Mouse (Mus musculus): ENCODE results near the gene Scamp5.
"Not testable (repeated sequence)": the region's sequence is repeated elsewhere in the genome, so short reads cannot be mapped to it uniquely, and the experiment has no call there.

The Scamp5 gene

DNA sequence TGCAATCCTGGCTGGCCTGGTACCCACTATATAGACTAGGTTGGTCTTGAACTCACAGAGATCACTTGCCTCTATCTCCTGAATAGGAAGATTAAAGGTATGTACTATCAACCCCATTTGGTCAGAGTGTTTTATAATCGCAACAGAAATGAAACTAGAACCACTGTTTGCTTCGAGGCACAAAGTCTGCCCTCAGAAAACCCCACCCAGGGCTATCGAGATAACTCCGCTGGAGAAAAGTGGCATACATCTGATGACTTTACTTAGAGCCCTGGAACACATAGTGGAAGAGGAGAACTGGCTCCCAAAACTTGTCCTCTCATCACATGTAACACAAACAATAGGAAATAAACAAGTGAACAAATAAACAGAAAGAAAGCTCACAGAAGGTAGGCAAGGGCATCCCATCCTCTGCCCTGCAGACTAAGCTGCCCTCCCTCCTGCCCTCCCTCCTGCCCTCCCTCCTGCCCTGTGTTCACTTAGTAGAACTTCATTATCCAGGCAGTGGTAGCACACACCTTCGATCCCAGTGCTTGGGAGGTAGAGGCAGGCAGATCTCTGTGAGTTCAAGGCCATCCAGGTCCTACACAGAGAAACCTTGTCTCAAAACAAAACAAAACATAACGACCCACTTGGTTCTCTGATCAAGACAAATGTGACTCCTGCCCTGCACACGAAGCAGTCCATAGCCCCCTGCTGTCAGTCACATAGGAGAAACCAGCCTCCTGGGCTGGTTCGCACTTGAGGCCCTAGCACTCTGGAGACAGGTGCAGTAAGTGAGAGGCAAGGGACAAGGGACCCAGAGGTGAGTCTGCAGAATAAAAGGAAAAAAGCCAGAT is 15.0 kb downstream of the Scamp5 start:
- no peak for DNase-seq (ENCODE audit: low spot score)

DNA sequence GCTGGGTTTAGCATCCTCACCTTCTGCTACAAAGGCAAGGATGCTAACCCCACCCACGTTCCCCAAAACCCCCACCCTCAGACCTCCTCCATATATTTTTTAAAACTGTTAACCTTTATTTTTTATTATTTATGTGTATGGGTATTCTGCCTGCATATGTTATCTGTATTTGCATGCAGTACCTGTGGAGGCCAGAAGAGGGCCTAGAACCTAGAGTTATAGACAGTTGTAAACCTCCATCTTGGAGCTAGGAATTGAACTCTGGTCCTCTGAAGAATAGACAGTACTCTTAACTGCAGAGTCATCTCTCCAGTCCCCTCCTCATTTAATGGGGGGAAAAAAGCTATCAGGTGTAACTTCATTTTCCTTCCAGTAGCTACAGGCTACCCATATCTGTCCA is 18.1 kb downstream of the Scamp5 start:
- no peak for DNase-seq (ENCODE audit: low spot score)

- DNase-seq (ENCODE audit: low spot score): no peak
These were observed 27.2 kb downstream of the Scamp5 start for GRCm38 (mm10) chr9:57440620-57441019.

DNA sequence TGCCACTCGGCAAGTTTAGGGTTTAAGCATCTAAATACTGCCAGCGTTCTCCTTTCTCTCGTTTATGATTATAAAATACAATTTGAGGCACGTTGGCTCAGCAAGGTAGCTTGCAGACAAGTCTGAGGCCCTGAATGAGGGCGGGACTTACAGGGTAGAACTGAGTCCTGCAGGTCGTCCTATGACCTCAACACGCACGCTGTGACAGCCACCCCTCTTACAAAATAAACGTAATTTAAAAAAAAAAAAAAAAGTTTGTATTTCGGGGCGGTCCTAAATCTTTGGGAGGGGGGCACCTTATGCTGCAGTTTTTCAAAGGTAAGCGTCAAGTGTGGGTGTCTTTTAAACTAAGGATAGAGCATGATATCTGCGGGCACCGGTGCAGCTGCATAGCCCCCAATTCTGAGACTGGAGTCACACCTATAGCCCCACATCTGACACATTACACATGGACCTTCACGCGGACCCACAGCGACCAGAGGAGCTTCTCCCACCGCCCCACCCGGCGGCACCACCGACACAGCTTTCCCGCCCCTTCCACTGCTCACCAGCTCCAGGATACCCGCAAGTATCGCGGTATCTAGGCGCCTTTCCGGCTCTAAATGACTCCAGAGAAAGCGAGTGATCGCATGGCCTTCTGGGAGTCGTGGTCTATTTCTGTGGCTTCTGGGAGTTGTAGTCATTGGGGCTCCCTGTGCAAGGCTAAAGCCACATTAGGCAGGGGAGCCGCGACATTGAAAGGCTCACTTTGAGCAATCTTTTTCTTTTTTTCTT is 28.2 kb downstream of the Scamp5 start, which contains the start of gene Ppcdc:
Gene Ppcdc (minus strand): TSS at position 603 of the 774 bp plus-strand sequence.
- DNase-seq (ENCODE audit: low spot score): peak; percentile 88

DNA sequence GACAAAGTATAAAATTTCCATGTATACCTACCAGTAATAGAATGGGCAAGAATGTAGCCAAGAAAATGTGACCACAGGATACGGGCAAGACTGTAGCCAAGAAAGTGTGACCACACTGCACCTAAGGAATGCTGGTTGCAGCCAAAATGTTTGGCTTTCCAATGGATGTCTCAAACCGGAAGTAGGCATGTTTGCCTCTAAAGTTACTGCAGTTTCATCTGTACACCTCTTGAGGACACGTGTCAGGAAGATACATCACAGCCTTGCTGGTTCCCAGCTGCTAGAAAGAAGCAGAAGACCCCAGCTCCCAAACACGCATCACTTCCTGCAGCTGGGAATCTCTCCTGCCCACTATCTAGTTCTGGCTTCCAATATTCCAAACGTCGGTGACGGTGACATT is 28.8 kb downstream of the Scamp5 start:
- DNase-seq (ENCODE audit: low spot score): no peak

DNA sequence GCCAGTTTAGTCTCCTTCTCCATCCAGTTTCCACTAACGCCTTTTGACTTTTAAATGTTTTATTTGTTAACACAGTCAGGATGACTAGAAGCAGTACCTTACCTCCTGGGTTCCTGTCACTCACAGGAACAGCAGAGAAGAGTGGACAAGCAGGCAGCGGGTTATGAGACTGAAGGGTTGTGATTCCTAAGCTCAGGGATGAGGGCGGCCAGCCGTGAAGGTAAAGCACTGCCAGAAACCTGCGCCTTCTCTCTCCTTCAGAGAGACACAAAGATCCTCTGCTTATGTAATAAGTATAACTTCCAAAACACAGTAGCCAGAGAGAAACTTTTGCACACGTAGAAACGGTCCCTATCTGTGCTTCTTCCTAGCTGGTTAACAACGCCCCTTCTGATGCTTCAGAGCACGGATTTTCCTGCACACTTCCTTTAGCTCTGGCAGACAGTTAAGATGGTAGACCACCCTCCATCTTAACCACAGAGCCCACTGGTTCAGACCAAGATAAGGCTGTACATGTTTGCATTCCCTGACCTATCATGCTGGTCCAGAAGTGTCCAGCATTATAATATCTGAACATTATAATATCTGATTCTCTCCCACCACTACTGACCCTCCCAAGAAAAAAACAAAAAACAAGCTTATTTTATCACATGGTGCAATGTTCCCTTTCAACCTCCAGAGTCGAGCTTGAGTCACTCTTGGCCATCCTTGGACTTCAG is 29.8 kb downstream of the Scamp5 start:
- DNase-seq (ENCODE audit: low spot score): no peak

GRCm38 (mm10) chr9:57436166-57436565 is 31.7 kb downstream of the Scamp5 start:
- DNase-seq (ENCODE audit: low spot score): no peak

GRCm38 (mm10) chr9:57434405-57435165 is 33.3 kb downstream of the Scamp5 start:
- no peak for DNase-seq (ENCODE audit: low spot score)

DNA sequence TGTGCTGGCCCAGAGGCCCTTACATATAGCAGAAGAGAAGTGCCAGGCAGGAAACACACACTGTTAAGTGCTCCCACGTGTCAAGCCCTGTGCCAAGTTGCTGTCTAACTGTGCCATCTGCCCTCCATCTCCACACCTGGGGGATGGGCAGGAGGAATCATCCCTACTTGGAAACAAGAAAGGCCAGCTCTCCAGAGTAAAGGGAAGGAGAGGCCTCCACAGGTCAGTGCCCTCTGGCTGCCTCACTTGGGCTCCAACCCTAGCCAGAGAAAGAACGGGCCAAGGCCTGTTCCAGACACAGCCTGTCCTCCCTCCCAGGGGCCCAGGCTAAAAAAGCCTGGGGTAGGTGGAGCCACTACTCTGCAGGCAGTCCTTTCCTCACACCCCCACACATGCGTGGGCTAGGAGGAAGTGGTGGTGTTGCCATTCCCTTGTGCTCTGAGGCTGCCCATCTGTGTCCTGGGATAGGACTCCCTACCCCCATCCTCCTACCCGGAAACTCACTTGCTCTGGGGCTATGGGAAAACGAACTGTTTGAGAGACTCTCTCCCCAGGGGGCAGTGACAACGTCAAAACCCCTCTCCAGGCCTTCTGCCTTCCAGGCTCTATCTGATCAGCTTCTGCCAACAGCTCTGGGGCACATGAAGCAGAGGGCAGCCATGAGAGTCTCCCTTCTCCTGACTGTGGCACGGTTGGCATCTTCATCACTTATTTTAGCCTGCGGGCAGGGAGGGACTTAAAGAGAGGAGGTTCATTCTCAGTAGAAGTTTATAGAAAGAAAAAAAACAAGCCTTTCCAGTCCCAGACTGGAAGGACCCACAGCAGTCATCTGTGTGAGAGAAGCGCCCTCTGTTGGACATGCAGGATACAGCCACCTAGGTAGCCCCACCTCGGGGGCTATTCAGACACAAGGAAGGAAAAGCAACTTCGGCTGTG is 34.5 kb downstream of the Scamp5 start:
- peak; percentile 87 for DNase-seq (ENCODE audit: low spot score)

GRCm38 (mm10) chr9:57432480-57432879 is 35.4 kb downstream of the Scamp5 start:
- no peak for DNase-seq (ENCODE audit: low spot score)

GRCm38 (mm10) chr9:57431202-57431601 is 36.7 kb downstream of the Scamp5 start:
- no peak for DNase-seq (ENCODE audit: low spot score)

GRCm38 (mm10) chr9:57428391-57428790 is 39.5 kb downstream of the Scamp5 start:
- no peak for DNase-seq (ENCODE audit: low spot score)

DNA sequence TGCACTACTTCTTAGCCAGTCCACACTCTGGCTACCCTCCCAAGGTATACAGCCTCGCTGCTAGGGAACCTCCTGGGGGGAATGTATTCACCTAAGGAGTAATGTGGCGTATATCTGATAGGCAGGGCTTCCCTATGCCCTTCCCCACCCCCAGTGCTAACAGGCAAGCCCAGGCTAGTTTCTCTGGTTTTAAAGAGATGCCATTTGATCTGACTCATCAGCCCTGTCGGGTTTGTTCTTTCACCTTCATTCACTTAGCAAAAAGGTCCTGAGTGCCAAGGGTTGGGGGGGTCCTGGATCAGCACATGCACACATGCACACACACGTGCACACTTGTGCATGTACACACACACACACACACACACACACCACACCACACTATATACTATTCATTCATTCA is 39.9 kb downstream of the Scamp5 start:
- no peak for DNase-seq (ENCODE audit: low spot score)

- not testable (repeated sequence) for DNase-seq (ENCODE audit: low spot score)
These were observed 40.7 kb downstream of the Scamp5 start for GRCm38 (mm10) chr9:57427123-57427522.

GRCm38 (mm10) chr9:57425116-57425515 is 42.7 kb downstream of the Scamp5 start:
- DNase-seq (ENCODE audit: low spot score): no peak

- no peak for DNase-seq (ENCODE audit: low spot score)
These were observed 43.8 kb downstream of the Scamp5 start for GRCm38 (mm10) chr9:57424066-57424465.

GRCm38 (mm10) chr9:57421688-57422111 is 46.2 kb downstream of the Scamp5 start:
- no peak for DNase-seq (ENCODE audit: low spot score)

GRCm38 (mm10) chr9:57421121-57421571 is 46.7 kb downstream of the Scamp5 start:
- DNase-seq (ENCODE audit: low spot score): peak; percentile 52

DNA sequence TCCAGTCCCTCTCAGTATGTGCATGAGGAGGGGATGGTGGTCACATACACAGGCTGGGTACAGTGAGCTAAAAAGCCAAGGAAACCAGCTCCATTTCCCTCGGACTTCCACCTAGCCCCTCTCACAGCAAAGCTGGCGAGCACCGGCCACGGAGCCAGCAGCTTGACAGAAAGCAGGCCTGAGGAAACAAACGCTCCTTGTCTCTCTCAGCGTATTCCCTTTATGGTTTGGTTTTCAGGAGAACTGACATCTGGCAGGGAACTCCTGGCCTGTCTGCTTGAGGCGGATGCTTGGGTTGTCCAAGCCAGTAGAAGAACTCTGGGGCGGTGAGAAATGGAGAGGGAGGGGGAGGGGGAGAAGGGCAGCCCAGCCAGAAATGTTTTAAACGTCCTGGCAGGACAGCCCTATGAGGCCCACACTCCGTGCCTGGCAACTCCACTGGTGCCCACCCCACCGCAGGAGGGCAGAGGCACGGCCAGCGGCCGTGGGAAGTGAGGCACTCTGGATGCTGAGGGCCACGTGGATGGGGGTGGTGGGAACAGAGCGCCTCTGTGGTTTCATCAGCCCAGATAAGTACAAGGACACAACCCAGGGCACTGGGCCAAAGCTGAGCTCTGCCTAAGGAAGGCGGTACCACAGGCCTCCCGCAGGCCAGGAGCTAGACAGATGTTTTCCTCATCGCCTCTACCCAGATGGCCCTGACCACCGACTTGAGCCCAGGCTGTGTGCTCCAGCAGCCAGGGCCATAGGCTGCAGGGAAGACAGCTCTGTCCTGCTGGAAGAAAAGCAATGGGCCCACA is 47.3 kb downstream of the Scamp5 start:
- peak; percentile 98 for DNase-seq (ENCODE audit: low spot score)

All from testis, postnatal 10 days (tissue).